7 mouse cellular contexts compared by ENCODE assay signal in genomic region chr17:65575339-65575738, GRCm38 (mm10). TPM values are rescaled to one million over a fixed set of nuclear protein-coding genes. Genes with fewer than 3 reads are reported as not detected.
DNase-seq lines count a peak whose midpoint lies in the region; ATAC-seq lines count a peak whose summit lies in the region.

No protein-coding gene starts in this region.

- H3K9me3 ChIP-seq in neural tube, embryonic 14.5 days (ENCODE audit: control insufficient read depth, low read length) = no peaks in the 10 kb centered on the region

- H3K36me3 ChIP-seq in neural tube, embryonic 14.5 days (ENCODE audit: control insufficient read depth, insufficient read depth, low read length) = peaks cover 11% of the 10 kb centered on the region; the same call in 1 of the 2 replicates
- peaks cover 4% of the 10 kb centered on the region for H3K36me3 ChIP-seq in splenic B cell, adult 2 months (ENCODE audit: control insufficient read depth, insufficient read depth, low read length, poor library complexity, severe bottlenecking)

- no peak for DNase-seq in neural tube, embryonic 10.5 days (ENCODE audit: extremely low spot score, low spot score)
- DNase-seq in c-Kit-positive CD71-negative TER-119-negative erythroid progenitor cells, embryonic 14.5 days (ENCODE audit: low read depth) = peak; percentile 40
- DNase-seq in hindlimb bud, embryonic 11.5 days (ENCODE audit: extremely low spot score, low read depth, low spot score) = peak; percentile 41
- DNase-seq in splenic B cell, adult 2 months (ENCODE audit: low read depth, low spot score) = peak; percentile 71
- DNase-seq in cerebellum, adult 18-20 months = no peak
- no peak for DNase-seq in frontal cortex, postnatal 25 days (ENCODE audit: low spot score in 2 of 2)

- H3K4me2 ChIP-seq in neural tube, embryonic 14.5 days (ENCODE audit: low read depth, low read length) = no peak overlapping the region

- peak; percentile 25; the same call in 1 of the 2 replicates for ATAC-seq in neural tube, embryonic 14.5 days (ENCODE audit: low read depth)

- no peaks in the 10 kb centered on the region for H3K4me1 ChIP-seq in neural tube, embryonic 14.5 days (ENCODE audit: control insufficient read depth, insufficient read depth, low read length)

- H3K9ac ChIP-seq in neural tube, embryonic 14.5 days (replicated peaks; ENCODE audit: low read depth, low read length) = no peak overlapping the region

- no peaks in the 10 kb centered on the region for H3K27me3 ChIP-seq in neural tube, embryonic 14.5 days (ENCODE audit: control insufficient read depth, insufficient read depth, low read length)
- H3K27me3 ChIP-seq in splenic B cell, adult 2 months (ENCODE audit: control insufficient read depth, insufficient read depth, low read length, poor library complexity, severe bottlenecking) = no peaks in the 10 kb centered on the region

- no peak overlapping the region for H3K4me3 ChIP-seq in neural tube, embryonic 14.5 days (ENCODE audit: low read depth, low read length)

- 79% methylated on average over 1 of the region's 1 CpGs for WGBS in neural tube, embryonic 14.5 days

- H3K27ac ChIP-seq in neural tube, embryonic 14.5 days (ENCODE audit: low read depth, low read length) = no peak overlapping the region

RNA-seq across cellular contexts. Expression of gene Tmem232, which starts 34.8 kb away (rescaled TPM):
- 1.1 and 1.9 TPM in 2 replicates for polyA plus RNA-seq in neural tube, embryonic 14.5 days (2014; fragmentation: Nextera tagmentation; extraction: Ambion mirVana)

RNA-seq across cellular contexts. Expression of gene Vapa, which starts 38.0 kb away (rescaled TPM):
- polyA plus RNA-seq in neural tube, embryonic 14.5 days (2014; fragmentation: Nextera tagmentation; extraction: Ambion mirVana) = 298 and 333 TPM in 2 replicates

Comparison
In these comparisons a context has a peak if more than half of its experiments do, and no peak if none do; other contexts are left out.
1. DNase-seq: peak in c-Kit-positive CD71-negative TER-119-negative erythroid progenitor cells, embryonic 14.5 days (single experiment), hindlimb bud, embryonic 11.5 days (single experiment) and splenic B cell, adult 2 months (single experiment); none in neural tube, embryonic 10.5 days (single experiment), cerebellum, adult 18-20 months (0 of 2) and frontal cortex, postnatal 25 days (0 of 2).